ENCODE assay signal across 11 mouse cellular contexts in genomic region chr3:54795806-54796205, GRCm38 (mm10). TPM values are rescaled to one million over a fixed set of nuclear protein-coding genes. Genes with fewer than 3 reads are reported as not detected.
DNase-seq lines count a peak whose midpoint lies in the region; ATAC-seq and TF ChIP-seq lines count a peak whose summit lies in the region.
"Had no signal": no experiment of that assay in that cellular context is flagged by ENCODE, and none has a peak within 500 bp of the region (broad histone marks: within the 10 kb centered on the region; RNA-seq: fewer than 3 reads in every experiment).

No protein-coding gene starts in this region.

- H3K9me3 ChIP-seq in lung, postnatal 0 days (ENCODE audit: low read length) = no peaks in the 10 kb centered on the region
- H3K9me3 ChIP-seq in forebrain, embryonic 15.5 days = peaks cover 5% of the 10 kb centered on the region; the same call in 1 of the 2 replicates
- H3K9me3 ChIP-seq: heart, embryonic 10.5 days had no signal

- no peak overlapping the region for H3K4me3 ChIP-seq in left cerebral cortex, adult 2 months
- no peak overlapping the region for H3K4me3 ChIP-seq in lung, postnatal 0 days (ENCODE audit: low read depth, low read length)
- H3K4me3 ChIP-seq in forebrain, embryonic 15.5 days = no peak overlapping the region
- H3K4me3 ChIP-seq: heart, embryonic 10.5 days; liver, embryonic 15.5 days; midbrain, embryonic 13.5 days had no signal

- peak; percentile 14 for DNase-seq in gastrocnemius, adult 18-20 months (ENCODE audit: low spot score)
- no peak for DNase-seq in gastrocnemius, postnatal 14 days
- DNase-seq in left cerebral cortex, adult 2 months (ENCODE audit: extremely low spot score in 1 of 2, low spot score in 2 of 2) = no peak
- DNase-seq in left cerebral cortex, postnatal 36 days (ENCODE audit: low spot score in 2 of 2) = no peak
- DNase-seq in NIH3T3 (ENCODE audit: low read depth) = peak; percentile 52
- peak; percentile 30 for DNase-seq in lung, postnatal 0 days (ENCODE audit: low spot score)

- TF ChIP-seq EP300 in lung, postnatal 0 days (IDR thresholded peaks at IDR 0.05) = no peak

- intact Hi-C loops in gastrocnemius, postnatal 14 days (cut with DNase I; ENCODE audit: low total_unique reads) = no loop called here
- intact Hi-C loops in left cerebral cortex, adult 2 months (cut with DNase I) = loop anchor here (2.0 to 5.0 kb wide), 2 partner anchors 39 to 61 kb away; partner anchors contain the start of genes Alg5, Exosc8 and Smad9
- intact Hi-C loops in left cerebral cortex, postnatal 36 days (cut with DNase I) = no loop called here

- TF ChIP-seq CTCF in left cerebral cortex, adult 2 months (IDR thresholded peaks at IDR 0.05) = peak; percentile 77
- peak; percentile 59 for TF ChIP-seq CTCF in lung, postnatal 0 days (IDR thresholded peaks at IDR 0.05)

- ATAC-seq in lung, postnatal 0 days = no peak
- ATAC-seq in forebrain, embryonic 15.5 days (replicated peaks) = no peak
- ATAC-seq: midbrain, embryonic 13.5 days had no signal

- no peak overlapping the region for H3K4me2 ChIP-seq in lung, postnatal 0 days (replicated peaks; ENCODE audit: low read depth, low read length)
- no peak overlapping the region for H3K4me2 ChIP-seq in forebrain, embryonic 15.5 days (replicated peaks)
- H3K4me2 ChIP-seq: liver, embryonic 15.5 days; midbrain, embryonic 13.5 days had no signal

- WGBS in lung, postnatal 0 days = 97% methylated on average over 1 of the region's 1 CpGs
- WGBS in forebrain, embryonic 15.5 days = 95% methylated on average over 1 of the region's 1 CpGs

- no peaks in the 10 kb centered on the region for H3K36me3 ChIP-seq in lung, postnatal 0 days (ENCODE audit: insufficient read depth, low read length)
- no peaks in the 10 kb centered on the region for H3K36me3 ChIP-seq in forebrain, embryonic 15.5 days
- H3K36me3 ChIP-seq: liver, embryonic 15.5 days; midbrain, embryonic 13.5 days had no signal

- H3K4me1 ChIP-seq in lung, postnatal 0 days (ENCODE audit: insufficient read depth, low read depth, low read length) = no peaks in the 10 kb centered on the region
- H3K4me1 ChIP-seq in forebrain, embryonic 15.5 days = no peaks in the 10 kb centered on the region
- H3K4me1 ChIP-seq: liver, embryonic 15.5 days; midbrain, embryonic 13.5 days had no signal

- no peaks in the 10 kb centered on the region for H3K27me3 ChIP-seq in lung, postnatal 0 days (replicated peaks; ENCODE audit: insufficient read depth, low read length)
- no peaks in the 10 kb centered on the region for H3K27me3 ChIP-seq in forebrain, embryonic 15.5 days
- H3K27me3 ChIP-seq: liver, embryonic 15.5 days; midbrain, embryonic 13.5 days had no signal

- no peak overlapping the region for H3K9ac ChIP-seq in lung, postnatal 0 days (replicated peaks; ENCODE audit: low read depth)
- no peak overlapping the region for H3K9ac ChIP-seq in forebrain, embryonic 15.5 days (replicated peaks)
- H3K9ac ChIP-seq: liver, embryonic 15.5 days; midbrain, embryonic 13.5 days had no signal

- H3K27ac ChIP-seq in left cerebral cortex, adult 2 months = no peak overlapping the region
- no peak overlapping the region for H3K27ac ChIP-seq in lung, postnatal 0 days (ENCODE audit: low read length)
- no peak overlapping the region for H3K27ac ChIP-seq in forebrain, embryonic 15.5 days (replicated peaks)
- H3K27ac ChIP-seq: heart, embryonic 10.5 days; liver, embryonic 15.5 days; midbrain, embryonic 13.5 days had no signal

RNA-seq across cellular contexts. Expression of gene Rfxap, which starts 11.8 kb away (rescaled TPM):
- 10 to 100 TPM; 24.1 to 26.6 TPM for total RNA-seq in gastrocnemius, adult 18-20 months (2021)
- total RNA-seq in gastrocnemius, postnatal 14 days (2021) = 10 to 100 TPM; 23.0 to 23.7 TPM
- 10 to 100 TPM; 47.9 to 49.5 TPM for total RNA-seq in left cerebral cortex, adult 2 months (2021)
- total RNA-seq in left cerebral cortex, postnatal 36 days (2021) = 10 to 100 TPM; 47.1 to 50.2 TPM
- 22.4 and 24.9 TPM in 2 replicates for polyA plus RNA-seq in lung, postnatal 0 days (2015; fragmentation: Nextera tagmentation; extraction: Ambion mirVana)
- 39.0 and 45.7 TPM in 2 replicates for polyA plus RNA-seq in forebrain, embryonic 15.5 days (2015; fragmentation: Nextera tagmentation; extraction: Ambion mirVana)

RNA-seq across cellular contexts. Expression of gene Smad9, which starts 40.4 kb away (rescaled TPM):
- under 1 TPM; 0.18 to 0.28 TPM for total RNA-seq in gastrocnemius, adult 18-20 months (2021)
- under 1 TPM; 0.11 to 0.39 TPM for total RNA-seq in gastrocnemius, postnatal 14 days (2021)
- total RNA-seq in left cerebral cortex, adult 2 months (2021) = 1 to 10 TPM; 7.8 to 9.4 TPM
- total RNA-seq in left cerebral cortex, postnatal 36 days (2021) = 1 to 10 TPM; 7.3 to 8.1 TPM
- polyA plus RNA-seq in lung, postnatal 0 days (2015; fragmentation: Nextera tagmentation; extraction: Ambion mirVana) = 1.4 and 1.7 TPM in 2 replicates
- 0.17 and 0.25 TPM in 2 replicates for polyA plus RNA-seq in forebrain, embryonic 15.5 days (2015; fragmentation: Nextera tagmentation; extraction: Ambion mirVana)
- total RNA-seq: neutrophil, adult 5-6 weeks had no signal

Comparison
In these comparisons a context has a peak if more than half of its experiments do, and no peak if none do; other contexts are left out.
1. DNase-seq: peak in gastrocnemius, adult 18-20 months (single experiment), NIH3T3 (single experiment) and lung, postnatal 0 days (single experiment); none in gastrocnemius, postnatal 14 days (single experiment), left cerebral cortex, adult 2 months (0 of 2) and left cerebral cortex, postnatal 36 days (0 of 2).
2. RNA of gene Smad9, which starts 40.4 kb away (total RNA-seq): 7.8 to 9.4 TPM in left cerebral cortex, adult 2 months and 7.3 to 8.1 TPM in left cerebral cortex, postnatal 36 days; 0.11 to 0.39 TPM in gastrocnemius, postnatal 14 days and 0.18 to 0.28 TPM in gastrocnemius, adult 18-20 months; every median in the first group is over 4 times any median in the second.